Mouse (Mus musculus): ENCODE measurements around the gene Slc44a5. TPM values are rescaled to one million over a fixed set of nuclear protein-coding genes. Genes with fewer than 3 reads are reported as not detected.
"Not testable (repeated sequence)": the region's sequence is repeated elsewhere in the genome, so short reads cannot be mapped to it uniquely, and the experiment has no call there.

The Slc44a5 gene
- polyA plus RNA-seq, 1 experiment from 2014 or later: 0.05 TPM

GRCm38 (mm10) chr3:154212551-154212950 is 239.3 kb downstream of the Slc44a5 start:
- no peak for DNase-seq (ENCODE audit: low spot score)

- DNase-seq (ENCODE audit: low spot score): no peak
Measured at GRCm38 (mm10) chr3:154215309-154215708, 242.1 kb downstream of the Slc44a5 start.

GRCm38 (mm10) chr3:154215779-154216178 is 242.5 kb downstream of the Slc44a5 start:
- no peak for DNase-seq (ENCODE audit: low spot score)

- no peak for DNase-seq (ENCODE audit: low spot score)
Measured at GRCm38 (mm10) chr3:154222141-154222591, 248.9 kb downstream of the Slc44a5 start.

GRCm38 (mm10) chr3:154222688-154223087 is 249.5 kb downstream of the Slc44a5 start:
- no peak for DNase-seq (ENCODE audit: low spot score)

- peak; percentile 41 for DNase-seq (ENCODE audit: low spot score)
Measured at GRCm38 (mm10) chr3:154226100-154226752, 253.0 kb downstream of the Slc44a5 start.

GRCm38 (mm10) chr3:154244932-154245331 is 271.7 kb downstream of the Slc44a5 start:
- no peak for DNase-seq (ENCODE audit: low spot score)

GRCm38 (mm10) chr3:154251486-154251885 is 278.2 kb downstream of the Slc44a5 start:
- DNase-seq (ENCODE audit: low spot score): no peak

GRCm38 (mm10) chr3:154252219-154252618 is 279.0 kb downstream of the Slc44a5 start:
- DNase-seq (ENCODE audit: low spot score): no peak

GRCm38 (mm10) chr3:154254187-154254586 is 281.0 kb downstream of the Slc44a5 start:
- DNase-seq (ENCODE audit: low spot score): not testable (repeated sequence)

- no peak for DNase-seq (ENCODE audit: low spot score)
Measured at GRCm38 (mm10) chr3:154257312-154257711, 284.1 kb downstream of the Slc44a5 start.

GRCm38 (mm10) chr3:154268313-154268712 is 295.1 kb downstream of the Slc44a5 start:
- no peak for DNase-seq (ENCODE audit: low spot score)

- DNase-seq (ENCODE audit: low spot score): peak; percentile 71
Measured at GRCm38 (mm10) chr3:154269757-154270366, 296.6 kb downstream of the Slc44a5 start.

GRCm38 (mm10) chr3:154274681-154275080 is 301.4 kb downstream of the Slc44a5 start:
- no peak for DNase-seq (ENCODE audit: low spot score)

GRCm38 (mm10) chr3:154284260-154284659 is 311.0 kb downstream of the Slc44a5 start:
- DNase-seq (ENCODE audit: low spot score): no peak

GRCm38 (mm10) chr3:154285351-154285750 is 312.1 kb downstream of the Slc44a5 start:
- no peak for DNase-seq (ENCODE audit: low spot score)

- no peak for DNase-seq (ENCODE audit: low spot score)
Measured at GRCm38 (mm10) chr3:154287217-154287616, 314.0 kb downstream of the Slc44a5 start.

- no peak for DNase-seq (ENCODE audit: low spot score)
Measured at GRCm38 (mm10) chr3:154288429-154289069, 315.3 kb downstream of the Slc44a5 start.

GRCm38 (mm10) chr3:154290351-154290750 is 317.1 kb downstream of the Slc44a5 start:
- no peak for DNase-seq (ENCODE audit: low spot score)

- no peak for DNase-seq (ENCODE audit: low spot score)
Measured at GRCm38 (mm10) chr3:154292126-154292525, 318.9 kb downstream of the Slc44a5 start.

GRCm38 (mm10) chr3:154293839-154294490 is 320.7 kb downstream of the Slc44a5 start:
- no peak for DNase-seq (ENCODE audit: low spot score)

Measured in thymus, postnatal 0 days (tissue).